ENCODE assay signal across 22 mouse cellular contexts in the genomic region with DNA sequence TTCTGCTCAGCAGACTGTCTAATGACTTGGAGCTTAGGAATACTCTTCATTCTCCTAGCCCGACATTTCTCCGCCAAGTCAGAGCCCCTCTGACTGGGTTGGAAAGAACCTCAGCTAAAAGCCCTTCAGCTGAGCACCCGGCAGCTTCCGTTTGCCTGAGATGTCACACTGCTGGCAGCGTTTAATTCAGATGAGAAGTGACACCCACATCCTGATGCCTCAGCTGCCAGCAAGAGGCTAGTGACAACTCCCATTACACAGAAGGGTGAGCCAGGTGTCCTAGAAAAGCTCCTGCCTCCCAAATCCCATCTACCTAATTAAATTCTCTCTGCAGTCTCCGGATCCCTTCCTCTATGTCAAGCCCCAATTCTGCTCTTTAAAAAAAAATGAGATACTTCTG.
DNase-seq lines count a peak whose midpoint lies in the region; TF ChIP-seq lines count a peak whose summit lies in the region.
"Had no signal": no experiment of that assay in that cellular context is flagged by ENCODE, and none has a peak within 500 bp of the region (broad histone marks: within the 10 kb centered on the region; RNA-seq: fewer than 3 reads in every experiment).

No protein-coding gene starts in this region.

- no peak for TF ChIP-seq CTCF in left cerebral cortex, adult 2 months (IDR thresholded peaks at IDR 0.05)

- peak; percentile 6 to 7 for DNase-seq in cerebellum, postnatal 25 days
- no peak for DNase-seq in cerebellum, adult 11 months
- DNase-seq in layer of hippocampus, adult 9-11 months: peak; percentile 16
- DNase-seq in layer of hippocampus, postnatal 10 days (ENCODE audit: low spot score in 2 of 2): no peak
- DNase-seq in left cerebral cortex, adult 2 months (ENCODE audit: extremely low spot score in 1 of 2, low spot score in 2 of 2): peak; percentile 20
- DNase-seq in right cerebral cortex, postnatal 36 days (ENCODE audit: low spot score in 2 of 2): peak; percentile 21 to 23
- no peak for DNase-seq in spleen, postnatal 14 days (ENCODE audit: low spot score in 2 of 2)
- DNase-seq: adrenal gland, postnatal 14 days; gastrocnemius, adult 2 months; kidney, adult 8-10 months; kidney, postnatal 14 days; layer of hippocampus, postnatal 36 days; liver, embryonic 13.5 days; lung, embryonic 14.5 days; lung, postnatal 4 days; thymus, postnatal 14 days had no signal

- intact Hi-C loops in left cerebral cortex, adult 2 months (cut with DNase I): no loop called here

- H3K27ac ChIP-seq in left cerebral cortex, adult 2 months: peak overlapping the region; percentile 44; the same call in 1 of the 2 replicates
- H3K27ac ChIP-seq: embryonic facial prominence, embryonic 10.5 days; forebrain, embryonic 12.5 days; gastrocnemius, adult 2 months; heart, embryonic 10.5 days; limb, embryonic 13.5 days; liver, embryonic 13.5 days; midbrain, embryonic 10.5 days; stomach, postnatal 0 days had no signal

- no peak overlapping the region for H3K4me3 ChIP-seq in left cerebral cortex, adult 2 months
- H3K4me3 ChIP-seq: embryonic facial prominence, embryonic 10.5 days; forebrain, embryonic 12.5 days; gastrocnemius, adult 2 months; heart, embryonic 10.5 days; limb, embryonic 13.5 days; liver, embryonic 13.5 days; midbrain, embryonic 10.5 days had no signal

Comparison
In these comparisons a context has a peak if more than half of its experiments do, and no peak if none do; other contexts are left out.
1. DNase-seq: peak in cerebellum, postnatal 25 days (2 of 2), layer of hippocampus, adult 9-11 months (single experiment), left cerebral cortex, adult 2 months (2 of 2) and right cerebral cortex, postnatal 36 days (2 of 2); none in cerebellum, adult 11 months (single experiment), layer of hippocampus, postnatal 10 days (0 of 2) and spleen, postnatal 14 days (0 of 2).